7 mouse cellular contexts compared by ENCODE assay signal in genomic region chr3:110141351-110142302, GRCm38 (mm10). TPM values are rescaled to one million over a fixed set of nuclear protein-coding genes. Genes with fewer than 3 reads are reported as not detected.
DNase-seq lines count a peak whose midpoint lies in the region; ATAC-seq and TF ChIP-seq lines count a peak whose summit lies in the region.

No protein-coding gene starts in this region.

- DNase-seq in ES-E14 (ENCODE audit: low read depth, low spot score): no peak
- peak; percentile 13 to 29 for DNase-seq in adrenal gland, postnatal 36 days
- DNase-seq in embryonic facial prominence, embryonic 14.5 days (ENCODE audit: low spot score): peak; percentile 72
- peak; percentile 84 for DNase-seq in hindbrain, embryonic 11.5 days (ENCODE audit: low spot score)
- peak; percentile 42 to 73 for DNase-seq in layer of hippocampus, postnatal 25 days (ENCODE audit: extremely low spot score in 1 of 2, low spot score in 1 of 2)
- DNase-seq in lung, postnatal 25 days (ENCODE audit: low spot score): peak; percentile 17
- DNase-seq in skeletal muscle tissue, adult 2 months (ENCODE audit: low read depth, low spot score): peak; percentile 5

- H3K4me3 ChIP-seq in ES-E14 (ENCODE audit: insufficient read depth in 1 of 2, low read depth in 1 of 2, low read length in 2 of 2, poor library complexity in 1 of 2, severe bottlenecking in 1 of 2): peak overlapping the region; percentile 53 to 74
- H3K4me3 ChIP-seq in embryonic facial prominence, embryonic 14.5 days (ENCODE audit: low read depth, low read length): peak overlapping the region; percentile 53
- peak overlapping the region; percentile 65 for H3K4me3 ChIP-seq in hindbrain, embryonic 11.5 days (ENCODE audit: low read depth, low read length)

- 0 out of 2 replicates have a peak, but pooled peaks have one; percentile 50 for ATAC-seq in embryonic facial prominence, embryonic 14.5 days (ENCODE audit: low read depth)
- ATAC-seq in hindbrain, embryonic 11.5 days (ENCODE audit: low FRiP score): peak; percentile 30

- peaks cover 0 to 3% of the 10 kb centered on the region in 2 experiments; a peak in 1 of 4 replicates for H3K4me1 ChIP-seq in ES-E14 (ENCODE audit: control insufficient read depth in 2 of 2, insufficient read depth in 2 of 2, low read length in 2 of 2, poor library complexity in 1 of 2)
- no peaks in the 10 kb centered on the region for H3K4me1 ChIP-seq in embryonic facial prominence, embryonic 14.5 days (ENCODE audit: control insufficient read depth, insufficient read depth, low read length)
- no peaks in the 10 kb centered on the region for H3K4me1 ChIP-seq in hindbrain, embryonic 11.5 days (replicated peaks; ENCODE audit: control insufficient read depth, insufficient read depth, low read length)

- H3K9ac ChIP-seq in ES-E14 (ENCODE audit: insufficient read depth, low read depth, low read length, poor library complexity, severe bottlenecking): no peak overlapping the region
- peak overlapping the region; percentile 69 for H3K9ac ChIP-seq in embryonic facial prominence, embryonic 14.5 days (ENCODE audit: low read depth, low read length)
- H3K9ac ChIP-seq in hindbrain, embryonic 11.5 days (ENCODE audit: low read depth, low read length): peak overlapping the region; percentile 59

- H3K36me3 ChIP-seq in ES-E14 (ENCODE audit: control insufficient read depth, insufficient read depth, low read length, poor library complexity, severe bottlenecking): no peaks in the 10 kb centered on the region
- H3K36me3 ChIP-seq in embryonic facial prominence, embryonic 14.5 days (ENCODE audit: control insufficient read depth, insufficient read depth, low read length): no peaks in the 10 kb centered on the region
- no peaks in the 10 kb centered on the region for H3K36me3 ChIP-seq in hindbrain, embryonic 11.5 days (ENCODE audit: control insufficient read depth, insufficient read depth, low read length)

- H3K9me3 ChIP-seq in ES-E14 (ENCODE audit: control insufficient read depth, insufficient read depth, low read depth, low read length): no peaks in the 10 kb centered on the region
- H3K9me3 ChIP-seq in embryonic facial prominence, embryonic 14.5 days (ENCODE audit: control insufficient read depth, low read length): no peaks in the 10 kb centered on the region
- H3K9me3 ChIP-seq in hindbrain, embryonic 11.5 days (ENCODE audit: control insufficient read depth, low read length): no peaks in the 10 kb centered on the region

- H3K4me2 ChIP-seq in embryonic facial prominence, embryonic 14.5 days (ENCODE audit: low read depth, low read length): peak overlapping the region; percentile 98
- peak overlapping the region; percentile 100 for H3K4me2 ChIP-seq in hindbrain, embryonic 11.5 days (replicated peaks; ENCODE audit: low read depth, low read length)

- in situ Hi-C loops in ES-E14 (cut with MboI; ENCODE audit: low sequenced_read_pairs in 2 of 2, unreplicated experiment in 2 of 2): no loop called here

- H3K27me3 ChIP-seq in embryonic facial prominence, embryonic 14.5 days (replicated peaks; ENCODE audit: control insufficient read depth, insufficient read depth, low read length): peaks cover 4% of the 10 kb centered on the region; the same call in 1 of the 2 replicates
- H3K27me3 ChIP-seq in hindbrain, embryonic 11.5 days (ENCODE audit: control insufficient read depth, insufficient read depth, low read length): no peaks in the 10 kb centered on the region

- 3% methylated on average over 13 of the region's 13 CpGs for WGBS in embryonic facial prominence, embryonic 14.5 days
- WGBS in hindbrain, embryonic 11.5 days: 4% methylated on average over 13 of the region's 13 CpGs

- no peak overlapping the region for H3K27ac ChIP-seq in ES-E14 (ENCODE audit: insufficient read depth, low read depth, low read length, poor library complexity, severe bottlenecking)
- H3K27ac ChIP-seq in embryonic facial prominence, embryonic 14.5 days (replicated peaks; ENCODE audit: low read depth, low read length): no peak overlapping the region
- no peak overlapping the region for H3K27ac ChIP-seq in hindbrain, embryonic 11.5 days (ENCODE audit: low read depth, low read length)

TF ChIP-seq in ES-E14, 5 proteins besides CTCF, POLR2A, EP300 and RAD21:
- no peak; the same call in 1 of the 2 replicates for TF ChIP-seq ZC3H11A (IDR thresholded peaks at IDR 0.05; ENCODE audit: borderline replicate concordance, low read depth, low read length)
- TF ChIP-seq MAFK (IDR thresholded peaks at IDR 0.05; ENCODE audit: insufficient read depth, low read depth, low read length): no peak
- TF ChIP-seq CHD2 (IDR thresholded peaks at IDR 0.05; ENCODE audit: low read depth, low read length): no peak
- TF ChIP-seq ZNF384 (IDR thresholded peaks at IDR 0.05; ENCODE audit: low read depth, low read length): no peak
- no peak for TF ChIP-seq HCFC1 (IDR thresholded peaks at IDR 0.05; ENCODE audit: borderline replicate concordance, insufficient read depth, low read length)

RNA-seq across cellular contexts. Expression of gene Ntng1, which starts 2.2 kb away (rescaled TPM):
- not detected in 2 replicates for total RNA-seq in ES-E14 (2012; rRNA removed)
- 1 to 10 TPM in 1 of 2 experiments, under 1 TPM in 1; 0.70 to 1.9 TPM for total RNA-seq in adrenal gland, postnatal 36 days (2021)
- polyA plus RNA-seq in embryonic facial prominence, embryonic 14.5 days (2014; fragmentation: Nextera tagmentation; extraction: Ambion mirVana): 3.8 and 6.5 TPM in 2 replicates
- polyA plus RNA-seq in hindbrain, embryonic 11.5 days (2014; fragmentation: Nextera tagmentation; extraction: Ambion mirVana): 3.8 and 7.1 TPM in 2 replicates
- 10 to 100 TPM; 26.0 to 27.6 TPM for total RNA-seq in layer of hippocampus, postnatal 25 days (2021)

Comparison
In these comparisons a context has a peak if more than half of its experiments do, and no peak if none do; other contexts are left out.
1. RNA of gene Ntng1, which starts 2.2 kb away (total RNA-seq): 26.0 to 27.6 TPM in layer of hippocampus, postnatal 25 days; 0.70 to 1.9 TPM in adrenal gland, postnatal 36 days and not detected in ES-E14; every median in the first group is over 4 times any median in the second.
2. Peak in every context shown above with its lines, with median percentiles within 50 percentile points of each other: H3K4me3 ChIP-seq.